Mouse (Mus musculus) C2C12 (cell line): ENCODE data around the gene Dnah6.

Source experiments
- CEBPB ChIP-seq: IDR thresholded peaks from one replicate; pipeline ENCODE4 v1.6.1; 2011; ENCODE audit warnings: low read depth, mild to moderate bottlenecking, control low read depth, moderate library complexity
- CTCF ChIP-seq: IDR thresholded peaks from one replicate; pipeline ENCODE4 v1.5.1; 2011; ENCODE audit not compliant: control insufficient read depth, insufficient read depth, insufficient read length
- FOSL1 ChIP-seq: IDR thresholded peaks from one replicate; pipeline ENCODE4 v1.8.0; 2011; ENCODE audit warnings: mild to moderate bottlenecking, low read length; ENCODE audit not compliant: poor library complexity, insufficient read depth, severe bottlenecking
- MYOG ChIP-seq: IDR thresholded peaks from one replicate; pipeline ENCODE4 v1.6.1; 2011; ENCODE audit not compliant: control insufficient read depth, insufficient read length; ENCODE audit errors: extremely low read depth
- USF1 ChIP-seq: IDR thresholded peaks from one replicate; pipeline ENCODE4 v1.6.1; 2011; ENCODE audit warnings: low read depth, mild to moderate bottlenecking, control low read depth, moderate library complexity

DNA sequence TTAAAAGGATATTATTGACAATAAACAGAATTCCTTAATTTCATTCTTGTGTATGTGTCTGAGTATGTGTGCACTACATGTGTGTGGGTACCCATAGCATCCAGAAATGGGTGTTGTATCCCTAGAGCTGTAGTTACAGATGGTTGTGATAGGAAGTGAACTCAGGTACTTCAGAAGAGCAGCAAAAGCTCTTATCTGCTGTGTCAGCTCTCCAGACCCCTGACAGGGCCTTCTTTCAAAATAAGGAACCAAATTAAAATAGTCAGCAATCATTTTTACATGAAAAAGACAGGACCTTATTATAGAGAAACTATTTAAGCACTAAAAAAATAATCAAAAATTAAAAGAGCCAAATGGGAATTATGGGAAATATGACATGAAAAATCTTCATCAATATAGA lies 9.8 kb downstream of the Dnah6 start:
- TF ChIP-seq CTCF (no peak), CEBPB (no peak), FOSL1 (no peak), MYOG (no peak), USF1 (no peak)
